Mouse (Mus musculus) hindbrain, embryonic 14.5 days (tissue): ENCODE measurements around the gene Smoc1. TPM values are rescaled to one million over a fixed set of nuclear protein-coding genes. Genes with fewer than 3 reads are reported as not detected.

Experiments used
- ATAC-seq: fragments of 200-750 bp; cut with Nextera tagmentation; 2 replicates; pipeline ENCODE4 v1.8.0; 2017; ENCODE audit warnings: moderate number of reproducible peaks, mild to moderate bottlenecking, moderate TSS enrichment, moderate library complexity; ENCODE audit not compliant: low FRiP score
- DNase-seq: peaks from one replicate; pipeline ENCODE4 v3.0.0-alpha.2; 2015; ENCODE audit warnings: low spot score
- H3K27ac ChIP-seq: fragments of 300-500 bp; sonication (generic); 2 replicates; pipeline ENCODE4 v1.5.1; 2014; ENCODE audit warnings: mild to moderate bottlenecking, moderate library complexity
- H3K27me3 ChIP-seq: fragments of 300-500 bp; sonication (generic); 2 replicates; pipeline ENCODE4 v1.6.1; 2014; ENCODE audit warnings: mild to moderate bottlenecking, low read length, mixed read lengths; ENCODE audit not compliant: control insufficient read depth, insufficient read depth
- H3K36me3 ChIP-seq: fragments of 300-500 bp; sonication (generic); replicated peaks from 2 replicates; pipeline ENCODE4 v1.6.1; 2014; ENCODE audit not compliant: control insufficient read depth, insufficient read depth
- H3K4me1 ChIP-seq: fragments of 300-500 bp; sonication (generic); replicated peaks from 2 replicates; pipeline ENCODE4 v1.6.1; 2014; ENCODE audit warnings: antibody characterized with exemption, low read length, mixed read lengths; ENCODE audit not compliant: control insufficient read depth, insufficient read depth
- H3K4me2 ChIP-seq: fragments of 300-500 bp; sonication (generic); replicated peaks from 2 replicates; pipeline ENCODE4 v1.6.1; 2014; ENCODE audit warnings: mild to moderate bottlenecking, moderate library complexity
- H3K4me3 ChIP-seq: fragments of 300-500 bp; sonication (generic); replicated peaks from 2 replicates; pipeline ENCODE4 v1.5.1; 2014; ENCODE audit warnings: mild to moderate bottlenecking, low read length
- H3K9ac ChIP-seq: fragments of 300-500 bp; sonication (generic); 2 replicates; pipeline ENCODE4 v1.6.1; 2014
- H3K9me3 ChIP-seq: fragments of 300-500 bp; sonication (generic); 2 replicates; pipeline ENCODE4 v1.6.1; 2016; ENCODE audit warnings: low read length; ENCODE audit not compliant: control insufficient read depth
- WGBS: fragments of 180-500 bp; shearing (Covaris S2); extraction: QIAGEN DNeasy Blood & Tissue Kit; methylation state at CpG from one replicate; pipeline ENCODE4 v1.1.7; 2014; 5-methylcytosine and 5-hydroxymethylcytosine counted together
- polyA plus RNA-seq: library from polyadenylated mRNA; unstranded; fragments of >200 nt; fragmentation: Nextera tagmentation; extraction: Ambion mirVana; gene quantifications from 2 replicates; pipeline ENCODE4 v1.2.1, GENCODE M21; 2014

Smoc1 gene
- polyA plus RNA-seq, 1 experiment from 2014 or later = 23.8 TPM

- Histone ChIP-seq H3K9me3 (no peaks in the 10 kb centered on the region), H3K27ac (no peak overlapping the region), H3K36me3 (no peaks in the 10 kb centered on the region), H3K27me3 (no peaks in the 10 kb centered on the region), H3K4me2 (no peak overlapping the region), H3K4me1 (peaks cover 7% of the 10 kb centered on the region), H3K9ac (no peak overlapping the region), H3K4me3 (no peak overlapping the region)
- WGBS = 94% methylated on average over 4 of the region's 4 CpGs
- DNase-seq = no peak
- ATAC-seq = no peak
Observed at GRCm38 (mm10) chr12:80995326-80995725, 31.3 kb upstream of the Smoc1 start.

DNA sequence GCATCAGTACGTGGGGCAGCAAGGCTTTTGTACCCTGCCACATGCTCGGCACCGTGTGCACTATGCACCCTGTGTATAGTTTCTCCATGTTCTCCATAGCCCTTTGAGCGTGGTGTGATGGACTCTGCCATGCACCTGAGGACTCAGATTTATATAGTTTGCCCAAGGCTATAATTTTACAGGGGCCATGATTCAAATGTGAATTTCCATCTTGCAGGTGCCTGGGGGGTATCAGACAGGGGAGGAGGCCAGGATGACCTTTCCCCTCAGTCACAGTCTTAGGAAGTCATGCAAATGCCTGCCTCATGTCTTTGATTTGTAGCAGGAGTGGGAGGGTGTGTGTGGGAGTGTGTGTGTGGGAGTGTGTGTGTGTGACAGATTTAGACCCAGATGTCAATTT is 29.0 kb upstream of the Smoc1 start:
- Histone ChIP-seq H3K27ac (no peak overlapping the region), H3K36me3 (no peaks in the 10 kb centered on the region), H3K9me3 (no peaks in the 10 kb centered on the region), H3K4me3 (no peak overlapping the region), H3K9ac (no peak overlapping the region), H3K4me1 (peaks cover 7% of the 10 kb centered on the region), H3K27me3 (no peaks in the 10 kb centered on the region), H3K4me2 (no peak overlapping the region)
- 46% methylated on average over 4 of the region's 4 CpGs for WGBS
- no peak for DNase-seq
- no peak for ATAC-seq

DNA sequence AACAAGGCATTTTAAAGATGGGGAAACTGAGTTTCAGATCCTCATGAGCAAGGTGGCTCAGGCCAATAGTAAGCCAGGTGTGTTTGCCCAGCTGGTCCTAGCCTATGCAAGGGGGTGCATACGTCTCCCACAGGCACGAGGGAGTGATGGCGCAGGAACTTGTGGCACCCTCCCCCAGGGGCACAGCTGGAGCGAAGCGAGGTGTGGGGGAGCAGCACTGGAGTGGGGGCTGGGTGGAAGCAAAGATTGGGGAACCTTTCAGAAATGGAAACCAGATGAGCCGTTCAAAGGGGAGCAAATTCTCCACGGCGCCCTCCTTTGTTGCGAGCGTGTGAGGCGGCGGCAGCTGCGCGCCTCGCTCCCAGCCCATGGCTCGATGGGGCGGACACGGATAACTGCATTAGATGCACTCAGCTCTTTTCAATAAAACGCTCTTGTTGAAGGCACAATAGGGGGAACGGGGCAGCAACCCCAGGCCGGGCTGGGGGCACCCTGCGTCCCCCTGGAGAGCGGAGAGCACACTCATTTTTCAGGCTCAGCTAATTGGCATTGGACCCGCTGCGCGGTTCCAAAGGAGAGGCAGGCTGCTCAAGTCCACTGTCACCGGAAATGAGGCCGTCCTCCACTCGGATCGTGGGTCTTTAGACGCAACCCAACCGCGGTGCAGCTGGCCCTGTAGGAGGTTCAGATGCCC is 27.9 kb upstream of the Smoc1 start:
- H3K27me3 ChIP-seq = no peaks in the 10 kb centered on the region
- no peaks in the 10 kb centered on the region for H3K36me3 ChIP-seq
- peak overlapping the region; percentile 44; the same call in 1 of the 2 replicates for H3K9ac ChIP-seq
- no peaks in the 10 kb centered on the region for H3K9me3 ChIP-seq
- H3K27ac ChIP-seq = no peak overlapping the region
- DNase-seq = no peak
- peaks cover 11% of the 10 kb centered on the region for H3K4me1 ChIP-seq
- H3K4me3 ChIP-seq = peak overlapping the region; percentile 26
- peak overlapping the region; percentile 45 for H3K4me2 ChIP-seq
- WGBS = 2% methylated on average over 33 of the region's 33 CpGs
- peak; percentile 64; the same call in 1 of the 2 replicates for ATAC-seq

- Histone ChIP-seq H3K27me3 (no peaks in the 10 kb centered on the region), H3K27ac (no peak overlapping the region), H3K9ac (no peak overlapping the region), H3K36me3 (no peaks in the 10 kb centered on the region), H3K9me3 (no peaks in the 10 kb centered on the region), H3K4me2 (no peak overlapping the region), H3K4me3 (no peak overlapping the region), H3K4me1 (peaks cover 11% of the 10 kb centered on the region)
- WGBS = 69% methylated on average over 4 of the region's 4 CpGs
- ATAC-seq (no peak), DNase-seq (no peak)
Observed at GRCm38 (mm10) chr12:81000924-81001323, 25.7 kb upstream of the Smoc1 start.

- Histone ChIP-seq H3K9ac (no peak overlapping the region), H3K4me3 (no peak overlapping the region), H3K4me1 (peaks cover 11% of the 10 kb centered on the region), H3K27me3 (no peaks in the 10 kb centered on the region), H3K9me3 (no peaks in the 10 kb centered on the region), H3K36me3 (no peaks in the 10 kb centered on the region), H3K4me2 (no peak overlapping the region), H3K27ac (no peak overlapping the region)
- DNase-seq (no peak), ATAC-seq (no peak)
- WGBS = 24% methylated on average over 13 of the region's 13 CpGs
Observed at GRCm38 (mm10) chr12:81002841-81003635, 23.6 kb upstream of the Smoc1 start.

GRCm38 (mm10) chr12:81009813-81010212 is 16.8 kb upstream of the Smoc1 start:
- ATAC-seq (no peak), DNase-seq (no peak)
- WGBS = 8% methylated on average over 3 of the region's 3 CpGs
- Histone ChIP-seq H3K36me3 (no peaks in the 10 kb centered on the region), H3K9ac (no peak overlapping the region), H3K27ac (no peak overlapping the region), H3K4me3 (no peak overlapping the region), H3K27me3 (no peaks in the 10 kb centered on the region), H3K4me2 (no peak overlapping the region), H3K4me1 (peaks cover 4% of the 10 kb centered on the region; the same call in 1 of the 2 replicates), H3K9me3 (no peaks in the 10 kb centered on the region)

- Histone ChIP-seq H3K4me2 (no peak overlapping the region), H3K27ac (no peak overlapping the region), H3K4me1 (peaks cover 4% of the 10 kb centered on the region; the same call in 1 of the 2 replicates), H3K4me3 (no peak overlapping the region), H3K9ac (no peak overlapping the region), H3K27me3 (no peaks in the 10 kb centered on the region), H3K36me3 (no peaks in the 10 kb centered on the region), H3K9me3 (no peaks in the 10 kb centered on the region)
- ATAC-seq (no peak), DNase-seq (no peak)
- 94% methylated on average over 2 of the region's 2 CpGs for WGBS
Observed at GRCm38 (mm10) chr12:81011994-81012393, 14.6 kb upstream of the Smoc1 start.

DNA sequence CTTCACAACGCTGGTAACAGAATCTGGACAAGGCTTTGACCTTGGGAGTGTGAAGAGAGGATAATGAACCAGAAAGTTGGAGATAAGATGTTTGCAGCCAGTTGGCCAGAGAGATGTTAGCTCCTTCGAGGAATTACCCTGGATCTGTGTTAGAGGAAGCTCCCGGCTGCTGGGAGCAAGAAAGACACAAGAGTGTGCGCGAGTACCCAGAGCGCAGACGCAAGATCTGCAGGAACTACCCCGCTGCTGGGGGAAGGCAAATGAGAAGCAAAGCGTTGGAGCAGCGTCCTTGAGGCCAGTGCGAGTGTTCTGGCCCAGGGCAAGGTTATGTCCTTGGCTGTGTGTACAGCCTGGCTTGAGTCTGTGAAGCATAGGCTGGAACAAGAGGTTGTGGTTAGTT is 13.1 kb upstream of the Smoc1 start:
- ATAC-seq (no peak), DNase-seq (no peak)
- Histone ChIP-seq H3K4me2 (no peak overlapping the region), H3K9ac (no peak overlapping the region), H3K27me3 (no peaks in the 10 kb centered on the region), H3K27ac (no peak overlapping the region), H3K36me3 (no peaks in the 10 kb centered on the region), H3K4me3 (no peak overlapping the region), H3K9me3 (no peaks in the 10 kb centered on the region), H3K4me1 (peaks cover 4% of the 10 kb centered on the region; the same call in 1 of the 2 replicates)
- WGBS = 80% methylated on average over 11 of the region's 11 CpGs

- no peak for DNase-seq
- no peak overlapping the region for H3K27ac ChIP-seq
- ATAC-seq = no peak
- no peak overlapping the region for H3K9ac ChIP-seq
- H3K4me1 ChIP-seq = no peaks in the 10 kb centered on the region
- H3K4me2 ChIP-seq = no peak overlapping the region
- H3K9me3 ChIP-seq = no peaks in the 10 kb centered on the region
- WGBS = 88% methylated on average over 12 of the region's 12 CpGs
- no peaks in the 10 kb centered on the region for H3K36me3 ChIP-seq
- H3K27me3 ChIP-seq = no peaks in the 10 kb centered on the region
- no peak overlapping the region for H3K4me3 ChIP-seq
Observed at GRCm38 (mm10) chr12:81017624-81018023, 9.0 kb upstream of the Smoc1 start.
